7 mouse cellular contexts compared by ENCODE assay signal in the genomic region with DNA sequence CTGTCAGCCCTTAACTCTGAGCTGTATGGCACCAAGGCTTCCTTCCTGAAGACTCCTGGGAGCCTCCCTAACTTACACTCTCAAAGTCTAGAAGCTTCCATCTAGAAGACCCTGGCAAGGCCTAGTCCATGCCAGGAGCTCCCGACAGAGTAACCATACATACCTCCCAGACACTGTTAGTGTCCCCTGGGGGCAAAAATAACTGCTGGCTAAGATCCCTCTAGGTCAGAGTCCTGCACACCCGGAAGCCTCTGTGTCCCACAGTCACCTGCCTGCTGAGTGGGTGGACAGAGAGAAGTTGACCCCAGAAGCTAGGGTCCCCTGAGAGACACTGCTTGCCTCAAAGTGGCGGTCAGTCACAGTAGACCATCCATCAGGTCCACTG. TPM values are rescaled to one million over a fixed set of nuclear protein-coding genes. Genes with fewer than 3 reads are reported as not detected.
DNase-seq lines count a peak whose midpoint lies in the region; ATAC-seq and TF ChIP-seq lines count a peak whose summit lies in the region.

No protein-coding gene starts in this region.

- peak overlapping the region; percentile 49 for H3K9ac ChIP-seq in kidney, embryonic 16.5 days (replicated peaks; ENCODE audit: low read length)
- H3K9ac ChIP-seq in liver, embryonic 11.5 days (ENCODE audit: low read depth, low read length): peak overlapping the region; percentile 55

- DNase-seq in kidney, adult 18-20 months: no peak
- DNase-seq in liver, embryonic 11.5 days (ENCODE audit: low spot score): no peak
- no peak for DNase-seq in embryo, embryonic 10.5 days (ENCODE audit: low spot score)
- DNase-seq in left cerebral cortex, adult 8-10 months (ENCODE audit: low spot score in 2 of 2): no peak

- no peak for ATAC-seq in kidney, embryonic 16.5 days (ENCODE audit: low FRiP score, low TSS enrichment)
- no peak for ATAC-seq in liver, embryonic 11.5 days (replicated peaks; ENCODE audit: low FRiP score)

- no peaks in the 10 kb centered on the region; the same call in 1 of the 2 replicates for H3K36me3 ChIP-seq in kidney, embryonic 16.5 days (ENCODE audit: insufficient read depth, low read length)
- H3K36me3 ChIP-seq in liver, embryonic 11.5 days (ENCODE audit: control insufficient read depth, insufficient read depth, low read length): peaks cover 6% of the 10 kb centered on the region

- TF ChIP-seq POLR2A in cortical plate, adult 2 months (IDR thresholded peaks at IDR 0.05; ENCODE audit: extremely low read depth, insufficient read depth, low read length): no peak
- no peak for TF ChIP-seq POLR2A in embryonic fibroblast, embryonic 13.5 days (IDR thresholded peaks at IDR 0.05; ENCODE audit: low read depth, low read length)

- no peaks in the 10 kb centered on the region for H3K9me3 ChIP-seq in kidney, embryonic 16.5 days (ENCODE audit: low read length)
- H3K9me3 ChIP-seq in liver, embryonic 11.5 days (ENCODE audit: control insufficient read depth, low read length): no peaks in the 10 kb centered on the region

- H3K27me3 ChIP-seq in kidney, embryonic 16.5 days (ENCODE audit: insufficient read depth, low read length): no peaks in the 10 kb centered on the region
- H3K27me3 ChIP-seq in liver, embryonic 11.5 days (replicated peaks; ENCODE audit: control insufficient read depth, insufficient read depth, low read length): no peaks in the 10 kb centered on the region

- peak overlapping the region; percentile 90 for H3K27ac ChIP-seq in kidney, embryonic 16.5 days (ENCODE audit: low read length)
- peak overlapping the region; percentile 19; the same call in 1 of the 2 replicates for H3K27ac ChIP-seq in cortical plate, adult 2 months (ENCODE audit: insufficient read depth, low read length)
- H3K27ac ChIP-seq in embryonic fibroblast, embryonic 13.5 days (ENCODE audit: insufficient read depth, low read length): peak overlapping the region; percentile 94
- H3K27ac ChIP-seq in liver, embryonic 11.5 days (ENCODE audit: low read depth, low read length): peak overlapping the region; percentile 93

- H3K4me1 ChIP-seq in kidney, embryonic 16.5 days (ENCODE audit: insufficient read depth, low read length): peaks cover 33% of the 10 kb centered on the region
- H3K4me1 ChIP-seq in cortical plate, adult 2 months (ENCODE audit: control insufficient read depth, insufficient read depth, low read length): peaks cover 4% of the 10 kb centered on the region
- peaks cover 32% of the 10 kb centered on the region for H3K4me1 ChIP-seq in embryonic fibroblast, embryonic 13.5 days (ENCODE audit: control insufficient read depth, insufficient read depth, low read length)
- peaks cover 39% of the 10 kb centered on the region for H3K4me1 ChIP-seq in liver, embryonic 11.5 days (replicated peaks; ENCODE audit: control insufficient read depth, insufficient read depth, low read length)

- 53% methylated on average over 3 of the region's 3 CpGs for WGBS in kidney, embryonic 16.5 days
- WGBS in liver, embryonic 11.5 days: 74% methylated on average over 3 of the region's 3 CpGs

- H3K4me2 ChIP-seq in kidney, embryonic 16.5 days (replicated peaks; ENCODE audit: low read depth, low read length): 0 out of 2 replicates have a peak overlapping the region, but pooled peaks have one; percentile 12
- H3K4me2 ChIP-seq in liver, embryonic 11.5 days: peak overlapping the region; percentile 42; the same call in 1 of the 2 replicates

- no peak overlapping the region for H3K4me3 ChIP-seq in kidney, embryonic 16.5 days (ENCODE audit: low read length)
- no peak overlapping the region for H3K4me3 ChIP-seq in cortical plate, adult 2 months (ENCODE audit: insufficient read depth, low read length)
- H3K4me3 ChIP-seq in embryonic fibroblast, embryonic 13.5 days (ENCODE audit: insufficient read depth, low read length): no peak overlapping the region
- no peak overlapping the region for H3K4me3 ChIP-seq in liver, embryonic 11.5 days (ENCODE audit: low read depth, low read length)

- TF ChIP-seq CTCF in cortical plate, adult 2 months (IDR thresholded peaks at IDR 0.05; ENCODE audit: extremely low read depth, insufficient read depth, low read length): no peak
- no peak for TF ChIP-seq CTCF in embryonic fibroblast, embryonic 13.5 days (IDR thresholded peaks at IDR 0.05; ENCODE audit: borderline replicate concordance, insufficient read depth, low read length)

RNA-seq across cellular contexts. Expression of a gene that starts 24.5 kb away (rescaled TPM):
- polyA plus RNA-seq in kidney, embryonic 16.5 days (2015; fragmentation: Nextera tagmentation; extraction: Ambion mirVana): 617 and 706 TPM in 2 replicates
- 890 and 934 TPM in 2 replicates for polyA plus RNA-seq in cortical plate, adult 2 months (2012; rRNA removed)
- 214 and 217 TPM in 2 replicates for polyA plus RNA-seq in embryonic fibroblast, embryonic 13.5 days (2011; ENCODE audit: insufficient read length, low read depth, missing spikeins)
- 761 and 762 TPM in 2 replicates for polyA plus RNA-seq in liver, embryonic 11.5 days (2014; fragmentation: Nextera tagmentation; extraction: Ambion mirVana)
- total RNA-seq in left cerebral cortex, adult 8-10 months (2022): 100 to 1,000 TPM; 472 to 551 (median 538) TPM

RNA-seq across cellular contexts. Expression of a gene that starts 31.9 kb away (rescaled TPM):
- 242 and 248 TPM in 2 replicates for polyA plus RNA-seq in kidney, embryonic 16.5 days (2015; fragmentation: Nextera tagmentation; extraction: Ambion mirVana)
- polyA plus RNA-seq in cortical plate, adult 2 months (2012; rRNA removed): 236 and 245 TPM in 2 replicates
- polyA plus RNA-seq in embryonic fibroblast, embryonic 13.5 days (2011; ENCODE audit: insufficient read length, low read depth, missing spikeins): 46.3 and 61.0 TPM in 2 replicates
- polyA plus RNA-seq in liver, embryonic 11.5 days (2014; fragmentation: Nextera tagmentation; extraction: Ambion mirVana): 239 and 256 TPM in 2 replicates
- total RNA-seq in left cerebral cortex, adult 8-10 months (2022): 10 to 100 TPM; 64.7 to 80.4 (median 72.9) TPM

RNA-seq across cellular contexts. Expression of a gene that starts 33.9 kb away (rescaled TPM):
- polyA plus RNA-seq in kidney, embryonic 16.5 days (2015; fragmentation: Nextera tagmentation; extraction: Ambion mirVana): 16.1 and 17.6 TPM in 2 replicates
- 22.9 and 24.4 TPM in 2 replicates for polyA plus RNA-seq in cortical plate, adult 2 months (2012; rRNA removed)
- 50.7 and 53.5 TPM in 2 replicates for polyA plus RNA-seq in embryonic fibroblast, embryonic 13.5 days (2011; ENCODE audit: insufficient read length, low read depth, missing spikeins)
- polyA plus RNA-seq in liver, embryonic 11.5 days (2014; fragmentation: Nextera tagmentation; extraction: Ambion mirVana): 17.7 and 19.2 TPM in 2 replicates
- total RNA-seq in left cerebral cortex, adult 8-10 months (2022): 10 to 100 TPM; 16.2 to 32.0 (median 20.3) TPM

RNA-seq across cellular contexts. Expression of a gene that starts 44.1 kb away (rescaled TPM):
- 18.2 and 20.2 TPM in 2 replicates for polyA plus RNA-seq in kidney, embryonic 16.5 days (2015; fragmentation: Nextera tagmentation; extraction: Ambion mirVana)
- 91.8 and 94.2 TPM in 2 replicates for polyA plus RNA-seq in cortical plate, adult 2 months (2012; rRNA removed)
- polyA plus RNA-seq in embryonic fibroblast, embryonic 13.5 days (2011; ENCODE audit: insufficient read length, low read depth, missing spikeins): 80.8 and 91.7 TPM in 2 replicates
- 25.1 and 33.5 TPM in 2 replicates for polyA plus RNA-seq in liver, embryonic 11.5 days (2014; fragmentation: Nextera tagmentation; extraction: Ambion mirVana)
- total RNA-seq in left cerebral cortex, adult 8-10 months (2022): 100 to 1,000 TPM; 102 to 111 (median 109) TPM

RNA-seq across cellular contexts. Expression of a gene that starts 55.1 kb away (rescaled TPM):
- 10.5 and 11.3 TPM in 2 replicates for polyA plus RNA-seq in kidney, embryonic 16.5 days (2015; fragmentation: Nextera tagmentation; extraction: Ambion mirVana)
- polyA plus RNA-seq in cortical plate, adult 2 months (2012; rRNA removed): 6.6 and 7.2 TPM in 2 replicates
- polyA plus RNA-seq in embryonic fibroblast, embryonic 13.5 days (2011; ENCODE audit: insufficient read length, low read depth, missing spikeins): 1.7 and 3.1 TPM in 2 replicates
- 29.0 and 29.4 TPM in 2 replicates for polyA plus RNA-seq in liver, embryonic 11.5 days (2014; fragmentation: Nextera tagmentation; extraction: Ambion mirVana)
- 1 to 10 TPM; 3.6 to 9.6 (median 6.0) TPM for total RNA-seq in left cerebral cortex, adult 8-10 months (2022)

Comparison
In these comparisons a context has a peak if more than half of its experiments do, and no peak if none do; other contexts are left out.
1. H3K27ac ChIP-seq: peak in every context shown above with its lines; median percentile 94 in embryonic fibroblast, embryonic 13.5 days; 93 in liver, embryonic 11.5 days; 90 in kidney, embryonic 16.5 days; 19 in cortical plate, adult 2 months.